Mouse (Mus musculus) embryo, embryonic 11 days (tissue): Measurements from ENCODE around the gene Slc25a48.

ENCODE experiments used
- DNase-seq: peaks from one replicate; pipeline ENCODE4 v3.0.0-alpha.2; 2015

Slc25a48 gene

DNA sequence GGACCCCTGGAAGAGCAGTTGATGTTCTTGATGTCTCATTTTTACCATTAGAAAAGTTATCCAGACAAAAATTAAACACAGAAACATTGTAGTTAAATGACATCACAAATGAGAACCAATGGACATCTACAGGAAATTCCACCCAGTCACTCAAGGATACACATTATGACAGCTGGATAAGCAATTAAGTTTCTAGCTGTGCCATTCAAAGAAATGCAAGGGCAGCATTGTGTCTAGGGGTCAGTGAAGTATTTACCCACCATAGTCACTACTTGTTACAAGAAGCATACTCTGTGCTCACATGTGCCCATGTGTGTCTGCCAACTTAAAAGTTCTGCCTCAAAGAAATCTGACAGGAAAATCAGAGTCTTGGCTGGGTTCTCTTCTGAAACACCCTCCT, 75.4 kb downstream of the Slc25a48 start:
- no peak for DNase-seq

DNA sequence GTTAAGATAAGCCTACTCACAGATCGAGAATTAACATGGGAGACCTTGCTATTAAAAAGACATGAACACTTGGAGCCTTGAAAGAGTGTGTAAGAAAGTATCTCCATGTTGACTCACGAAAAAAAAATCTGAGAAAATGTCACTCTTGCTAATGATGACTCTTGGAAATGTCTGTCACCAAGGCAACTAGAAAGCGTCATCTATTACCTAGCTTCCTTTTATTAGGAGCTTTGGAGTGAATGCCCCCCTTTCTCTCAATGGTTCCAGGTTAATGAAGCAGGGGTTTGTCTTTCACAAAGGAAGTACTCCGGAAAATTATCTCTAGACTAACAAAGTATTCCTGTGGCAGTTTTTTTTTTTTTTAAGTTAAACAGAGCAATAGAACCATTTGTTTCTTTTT, 78.2 kb downstream of the Slc25a48 start:
- no peak for DNase-seq

GRCm38 (mm10) chr13:56516816-56517215, 78.7 kb downstream of the Slc25a48 start:
- DNase-seq: no peak

- DNase-seq: peak; percentile 92
Observed at GRCm38 (mm10) chr13:56522081-56522820, 84.1 kb downstream of the Slc25a48 start, which contains the start of gene Fbxl21. Fbxl21 (plus strand) TSS chr13:56522472.

DNA sequence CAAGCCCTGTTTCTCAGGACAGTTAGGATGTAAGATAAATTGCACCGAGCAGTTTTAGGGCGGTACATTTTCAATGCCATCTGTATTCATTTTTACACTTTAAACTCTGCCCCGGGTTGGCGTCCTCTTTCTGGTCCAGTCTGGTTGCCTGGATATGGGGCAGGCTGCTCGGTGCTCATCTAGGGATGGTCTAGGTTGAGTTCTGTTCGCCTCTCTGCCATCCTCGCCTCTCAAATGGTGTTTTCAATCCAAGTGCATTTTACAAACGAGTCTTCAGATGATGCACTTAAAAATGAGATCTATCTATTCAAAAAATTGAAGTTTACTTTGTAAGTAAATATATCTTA, 84.6 kb downstream of the Slc25a48 start:
- no peak for DNase-seq
